In genomic region chr7:80410380-80410779, GRCm38 (mm10) we compare ENCODE assay signal across 22 mouse cellular contexts. TPM values are rescaled to one million over a fixed set of nuclear protein-coding genes. Genes with fewer than 3 reads are reported as not detected.
DNase-seq lines count a peak whose midpoint lies in the region; ATAC-seq and TF ChIP-seq lines count a peak whose summit lies in the region.
"Had no signal": no experiment of that assay in that cellular context is flagged by ENCODE, and none has a peak within 500 bp of the region (broad histone marks: within the 10 kb centered on the region; RNA-seq: fewer than 3 reads in every experiment).

No protein-coding gene starts in this region.

- no peak overlapping the region for H3K4me3 ChIP-seq in embryonic facial prominence, embryonic 14.5 days (ENCODE audit: low read depth, low read length)
- no peak overlapping the region for H3K4me3 ChIP-seq in embryonic facial prominence, embryonic 10.5 days
- H3K4me3 ChIP-seq in limb, embryonic 13.5 days = no peak overlapping the region
- H3K4me3 ChIP-seq in limb, embryonic 10.5 days = no peak overlapping the region
- no peak overlapping the region for H3K4me3 ChIP-seq in stomach, postnatal 0 days (ENCODE audit: low read depth, low read length)
- H3K4me3 ChIP-seq: embryonic facial prominence, embryonic 12.5 days; embryonic facial prominence, embryonic 15.5 days; erythroblast, embryonic 14.5 days; forebrain, embryonic 10.5 days; forebrain, embryonic 12.5 days had no signal

- H3K36me3 ChIP-seq in embryonic facial prominence, embryonic 14.5 days (ENCODE audit: control insufficient read depth, insufficient read depth, low read length) = no peaks in the 10 kb centered on the region
- H3K36me3 ChIP-seq in embryonic facial prominence, embryonic 10.5 days (replicated peaks) = no peaks in the 10 kb centered on the region
- no peaks in the 10 kb centered on the region for H3K36me3 ChIP-seq in limb, embryonic 13.5 days
- H3K36me3 ChIP-seq in limb, embryonic 10.5 days = no peaks in the 10 kb centered on the region
- H3K36me3 ChIP-seq in stomach, postnatal 0 days (ENCODE audit: control insufficient read depth, insufficient read depth, low read length) = no peaks in the 10 kb centered on the region
- H3K36me3 ChIP-seq: embryonic facial prominence, embryonic 12.5 days; embryonic facial prominence, embryonic 15.5 days; forebrain, embryonic 10.5 days; forebrain, embryonic 12.5 days had no signal

- peak overlapping the region; percentile 8; the same call in 1 of the 2 replicates for H3K9ac ChIP-seq in embryonic facial prominence, embryonic 14.5 days (ENCODE audit: low read depth, low read length)
- H3K9ac ChIP-seq in limb, embryonic 13.5 days = no peak overlapping the region
- H3K9ac ChIP-seq in stomach, postnatal 0 days (ENCODE audit: low read length) = no peak overlapping the region
- H3K9ac ChIP-seq: embryonic facial prominence, embryonic 12.5 days; embryonic facial prominence, embryonic 15.5 days; forebrain, embryonic 12.5 days had no signal

- TF ChIP-seq CTCF in stomach, postnatal 0 days (IDR thresholded peaks at IDR 0.05; ENCODE audit: low read depth) = no peak

- ATAC-seq in embryonic facial prominence, embryonic 14.5 days (ENCODE audit: low read depth) = no peak
- ATAC-seq in limb, embryonic 13.5 days (ENCODE audit: low FRiP score, low read depth) = 0 out of 2 replicates have a peak, but pooled peaks have one; percentile 32
- ATAC-seq in stomach, postnatal 0 days (ENCODE audit: low FRiP score, low TSS enrichment) = peak; percentile 55
- ATAC-seq: forebrain, embryonic 14.5 days; forebrain, embryonic 16.5 days had no signal

- WGBS in embryonic facial prominence, embryonic 14.5 days = 81% methylated on average over 9 of the region's 9 CpGs
- WGBS in embryonic facial prominence, embryonic 10.5 days = 76% methylated on average over 9 of the region's 9 CpGs
- WGBS in limb, embryonic 13.5 days = 72% methylated on average over 9 of the region's 9 CpGs
- 86% methylated on average over 9 of the region's 9 CpGs for WGBS in limb, embryonic 10.5 days
- WGBS in stomach, postnatal 0 days = 62% methylated on average over 9 of the region's 9 CpGs

- H3K4me1 ChIP-seq in embryonic facial prominence, embryonic 14.5 days (ENCODE audit: control insufficient read depth, insufficient read depth, low read length) = no peaks in the 10 kb centered on the region
- H3K4me1 ChIP-seq in embryonic facial prominence, embryonic 10.5 days = peaks cover 8% of the 10 kb centered on the region; the same call in 1 of the 2 replicates
- H3K4me1 ChIP-seq in limb, embryonic 13.5 days = peaks cover 7% of the 10 kb centered on the region; the same call in 1 of the 2 replicates
- H3K4me1 ChIP-seq in limb, embryonic 10.5 days = peaks cover 8% of the 10 kb centered on the region
- peaks cover 2% of the 10 kb centered on the region; the same call in 1 of the 2 replicates for H3K4me1 ChIP-seq in stomach, postnatal 0 days (replicated peaks; ENCODE audit: control insufficient read depth, insufficient read depth)
- H3K4me1 ChIP-seq: forebrain, embryonic 12.5 days had no signal

- no peaks in the 10 kb centered on the region for H3K27me3 ChIP-seq in embryonic facial prominence, embryonic 14.5 days (replicated peaks; ENCODE audit: control insufficient read depth, insufficient read depth, low read length)
- peaks cover 6% of the 10 kb centered on the region; the same call in 1 of the 2 replicates for H3K27me3 ChIP-seq in embryonic facial prominence, embryonic 10.5 days (replicated peaks; ENCODE audit: low read depth, poor library complexity, severe bottlenecking)
- 0 out of 2 replicates have a peak, but pooled peaks cover 8% of the 10 kb centered on the region for H3K27me3 ChIP-seq in limb, embryonic 13.5 days
- H3K27me3 ChIP-seq in limb, embryonic 10.5 days (ENCODE audit: low read depth, poor library complexity, severe bottlenecking) = peaks cover 7% of the 10 kb centered on the region
- no peaks in the 10 kb centered on the region for H3K27me3 ChIP-seq in stomach, postnatal 0 days (ENCODE audit: control insufficient read depth, insufficient read depth, low read length)
- H3K27me3 ChIP-seq: embryonic facial prominence, embryonic 15.5 days had no signal

- TF ChIP-seq EP300 in stomach, postnatal 0 days (optimal IDR thresholded peaks at IDR 0.05) = no peak

- H3K4me2 ChIP-seq in embryonic facial prominence, embryonic 14.5 days (ENCODE audit: low read depth, low read length) = no peak overlapping the region
- H3K4me2 ChIP-seq in limb, embryonic 13.5 days (replicated peaks) = no peak overlapping the region
- no peak overlapping the region for H3K4me2 ChIP-seq in stomach, postnatal 0 days (replicated peaks; ENCODE audit: low read depth)
- H3K4me2 ChIP-seq: embryonic facial prominence, embryonic 12.5 days; embryonic facial prominence, embryonic 15.5 days; forebrain, embryonic 12.5 days had no signal

- no peaks in the 10 kb centered on the region for H3K9me3 ChIP-seq in embryonic facial prominence, embryonic 14.5 days (ENCODE audit: control insufficient read depth, low read length)
- no peaks in the 10 kb centered on the region for H3K9me3 ChIP-seq in embryonic facial prominence, embryonic 10.5 days
- H3K9me3 ChIP-seq in limb, embryonic 13.5 days = no peaks in the 10 kb centered on the region
- H3K9me3 ChIP-seq in limb, embryonic 10.5 days (replicated peaks) = no peaks in the 10 kb centered on the region
- no peaks in the 10 kb centered on the region for H3K9me3 ChIP-seq in stomach, postnatal 0 days (ENCODE audit: control insufficient read depth, low read length)
- H3K9me3 ChIP-seq: embryonic facial prominence, embryonic 12.5 days; embryonic facial prominence, embryonic 15.5 days; forebrain, embryonic 10.5 days; forebrain, embryonic 12.5 days had no signal

- no peak for DNase-seq in embryonic facial prominence, embryonic 14.5 days (ENCODE audit: low spot score)
- no peak for DNase-seq in embryonic facial prominence, embryonic 10.5 days (ENCODE audit: low spot score)
- no peak for DNase-seq in limb, embryonic 10.5 days (ENCODE audit: low spot score)
- peak; percentile 41 for DNase-seq in stomach, postnatal 0 days (ENCODE audit: low spot score)
- no peak for DNase-seq in kidney, adult 11 months
- DNase-seq: adrenal gland, adult 8-10 months; adrenal gland, postnatal 14 days; cerebellum, adult 11 months; cerebellum, adult 18-20 months; cerebellum, adult 8-10 months; cerebellum, adult 9-11 months; cerebellum, postnatal 14 days; cerebellum, postnatal 36 days; embryo, embryonic 11 days had no signal

- H3K27ac ChIP-seq in embryonic facial prominence, embryonic 14.5 days (replicated peaks; ENCODE audit: low read depth, low read length) = no peak overlapping the region
- no peak overlapping the region for H3K27ac ChIP-seq in embryonic facial prominence, embryonic 10.5 days (replicated peaks)
- H3K27ac ChIP-seq in limb, embryonic 13.5 days = no peak overlapping the region
- H3K27ac ChIP-seq in limb, embryonic 10.5 days = no peak overlapping the region
- no peak overlapping the region for H3K27ac ChIP-seq in stomach, postnatal 0 days (replicated peaks)
- H3K27ac ChIP-seq: embryonic facial prominence, embryonic 12.5 days; embryonic facial prominence, embryonic 15.5 days; forebrain, embryonic 10.5 days; forebrain, embryonic 12.5 days had no signal

RNA-seq across cellular contexts. Expression of gene Furin, which starts 5.1 kb away (rescaled TPM):
- 17.2 and 18.4 TPM in 2 replicates for polyA plus RNA-seq in embryonic facial prominence, embryonic 14.5 days (2014; fragmentation: Nextera tagmentation; extraction: Ambion mirVana)
- polyA plus RNA-seq in embryonic facial prominence, embryonic 10.5 days (2016; fragmentation: Nextera tagmentation; extraction: Ambion mirVana) = 6.0 and 6.3 TPM in 2 replicates
- 12.0 and 12.5 TPM in 2 replicates for polyA plus RNA-seq in limb, embryonic 13.5 days (2015; fragmentation: Nextera tagmentation; extraction: Ambion mirVana)
- 8.8 and 9.4 TPM in 2 replicates for polyA plus RNA-seq in limb, embryonic 10.5 days (2016; fragmentation: Nextera tagmentation; extraction: Ambion mirVana)
- 17.6 and 20.8 TPM in 2 replicates for polyA plus RNA-seq in stomach, postnatal 0 days (2015; fragmentation: Nextera tagmentation; extraction: Ambion mirVana)

RNA-seq across cellular contexts. Expression of gene Fes, which starts 22.6 kb away (rescaled TPM):
- polyA plus RNA-seq in embryonic facial prominence, embryonic 14.5 days (2014; fragmentation: Nextera tagmentation; extraction: Ambion mirVana) = 14.6 and 15.7 TPM in 2 replicates
- 8.2 and 8.4 TPM in 2 replicates for polyA plus RNA-seq in embryonic facial prominence, embryonic 10.5 days (2016; fragmentation: Nextera tagmentation; extraction: Ambion mirVana)
- 11.5 and 14.3 TPM in 2 replicates for polyA plus RNA-seq in limb, embryonic 13.5 days (2015; fragmentation: Nextera tagmentation; extraction: Ambion mirVana)
- 7.6 and 13.2 TPM in 2 replicates for polyA plus RNA-seq in limb, embryonic 10.5 days (2016; fragmentation: Nextera tagmentation; extraction: Ambion mirVana)
- polyA plus RNA-seq in stomach, postnatal 0 days (2015; fragmentation: Nextera tagmentation; extraction: Ambion mirVana) = 6.2 TPM in 2 replicates

RNA-seq across cellular contexts. Expression of gene Man2a2, which starts 39.2 kb away (rescaled TPM):
- 15.7 and 19.3 TPM in 2 replicates for polyA plus RNA-seq in embryonic facial prominence, embryonic 14.5 days (2014; fragmentation: Nextera tagmentation; extraction: Ambion mirVana)
- polyA plus RNA-seq in embryonic facial prominence, embryonic 10.5 days (2016; fragmentation: Nextera tagmentation; extraction: Ambion mirVana) = 20.2 and 21.0 TPM in 2 replicates
- polyA plus RNA-seq in limb, embryonic 13.5 days (2015; fragmentation: Nextera tagmentation; extraction: Ambion mirVana) = 22.0 and 24.4 TPM in 2 replicates
- 19.7 and 23.1 TPM in 2 replicates for polyA plus RNA-seq in limb, embryonic 10.5 days (2016; fragmentation: Nextera tagmentation; extraction: Ambion mirVana)
- polyA plus RNA-seq in stomach, postnatal 0 days (2015; fragmentation: Nextera tagmentation; extraction: Ambion mirVana) = 3.6 and 5.3 TPM in 2 replicates
